Mouse (Mus musculus) adrenal gland, postnatal 4 days (tissue): ENCODE data around the gene Psma3. TPM values are rescaled to one million over a fixed set of nuclear protein-coding genes. Genes with fewer than 3 reads are reported as not detected.

Source experiments
- DNase-seq, 2 experiments: peaks; one replicate each; pipeline ENCODE4 v3.0.0; 2021 to 2022; ENCODE audit warnings: low spot score in 2 of 2, mixed read lengths in 2 of 2
- total RNA-seq, 2 experiments: library from RNA; stranded (reverse); gene quantifications; 2 replicates each; pipeline ENCODE4 v1.2.3; 2021

The Psma3 gene
- total RNA-seq, 2 experiments from 2014 or later = 326 to 333 TPM

DNA sequence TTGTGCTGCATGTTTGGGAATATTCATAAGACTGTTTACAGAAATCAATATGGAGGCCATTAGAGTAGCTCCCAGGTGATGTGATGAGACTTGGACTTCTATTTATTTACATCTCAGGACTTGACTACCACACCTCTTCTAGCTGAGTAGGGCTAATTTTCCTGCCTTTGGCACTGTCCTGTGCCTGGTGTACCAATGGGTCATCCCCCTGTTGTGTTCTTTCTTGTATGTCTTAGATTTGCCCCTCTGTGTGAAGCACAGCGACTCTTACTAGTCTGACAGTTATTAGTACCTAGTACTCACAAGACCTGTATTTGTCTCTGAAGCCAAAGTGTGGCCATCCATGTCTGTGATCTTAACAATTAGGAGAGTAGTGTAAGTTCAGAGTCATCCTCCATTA, 68.0 kb downstream of the Psma3 start:
- DNase-seq = no peak

DNA sequence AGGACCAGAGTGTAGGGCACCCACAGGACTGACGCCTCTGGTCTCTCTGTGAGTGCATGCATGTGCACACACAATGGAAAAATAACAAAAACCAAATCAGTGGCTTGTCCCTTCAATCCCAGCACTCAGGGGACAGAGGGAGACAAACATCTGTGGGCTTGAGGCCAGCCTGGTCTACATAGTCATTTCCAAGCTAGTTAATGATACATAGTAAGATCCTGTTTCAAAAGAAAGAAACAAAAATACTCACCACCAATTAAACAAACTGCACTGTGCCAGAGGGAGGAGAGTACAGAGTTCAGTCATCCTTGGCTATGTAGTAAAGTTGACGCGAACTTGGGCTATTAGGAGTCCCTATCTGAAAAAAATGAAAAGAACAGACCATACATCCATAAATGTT, 69.2 kb downstream of the Psma3 start:
- DNase-seq = no peak

DNA sequence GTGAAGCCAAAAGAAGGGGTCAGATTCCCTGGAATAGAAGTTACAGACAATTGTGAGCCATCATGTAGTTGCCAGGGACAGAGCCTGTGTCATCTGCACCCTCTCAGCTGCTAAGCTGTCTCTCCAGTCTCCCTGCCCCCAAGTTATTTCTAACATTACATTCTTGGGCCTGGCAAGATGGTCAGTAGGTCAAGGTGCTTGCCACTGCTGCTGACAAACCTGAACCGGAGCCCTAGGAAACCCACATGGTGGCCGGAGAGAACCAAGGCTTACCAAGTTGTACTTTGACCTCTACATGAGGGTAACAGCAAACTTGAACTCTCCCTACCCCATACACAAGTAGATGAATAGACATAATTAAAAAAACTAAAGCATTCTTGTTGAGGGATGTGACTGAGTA, 70.1 kb downstream of the Psma3 start:
- DNase-seq = no peak

Other genes starting within 250 kb of the Psma3 start
- 10 to 100 TPM; 39.2 to 39.3 TPM for gene Frmd6, start 149.1 kb upstream of the Psma3 start, total RNA-seq
- 100 to 1,000 TPM; 206 to 212 TPM for gene Actr10, start 36.8 kb upstream of the Psma3 start, total RNA-seq
- gene Arid4a, start 41.4 kb downstream of the Psma3 start, total RNA-seq = 10 to 100 TPM; 28.1 to 29.1 TPM
- gene Tomm20l, start 136.8 kb downstream of the Psma3 start, total RNA-seq = 1 to 10 TPM; 5.3 to 7.3 TPM
- 10 to 100 TPM; 53.4 to 55.1 TPM for gene Timm9, start 162.1 kb downstream of the Psma3 start, total RNA-seq
- gene 2700049A03Rik, start 162.2 kb downstream of the Psma3 start, total RNA-seq = 10 to 100 TPM; 13.3 to 15.1 TPM